ENCODE assay signal across 8 mouse cellular contexts in genomic region chr5:77309051-77309906, GRCm38 (mm10). TPM values are rescaled to one million over a fixed set of nuclear protein-coding genes. Genes with fewer than 3 reads are reported as not detected.
A peak's percentile ranks its signal among the peaks of the same experiment; 100 is the strongest.
DNase-seq lines count a peak whose midpoint lies in the region; ATAC-seq lines count a peak whose summit lies in the region.

No protein-coding gene starts in this region.

- peak overlapping the region; percentile 89 for H3K4me2 ChIP-seq in kidney, embryonic 14.5 days (replicated peaks; ENCODE audit: low read depth, low read length)

- peak overlapping the region; percentile 92; the same call in 1 of the 2 replicates for H3K27ac ChIP-seq in kidney, embryonic 14.5 days (ENCODE audit: low read depth, low read length)

- H3K4me1 ChIP-seq in kidney, embryonic 14.5 days (ENCODE audit: control insufficient read depth, insufficient read depth, low read length): peaks cover 19% of the 10 kb centered on the region

- H3K36me3 ChIP-seq in kidney, embryonic 14.5 days (ENCODE audit: control insufficient read depth, insufficient read depth, low read length): peaks cover 39% of the 10 kb centered on the region

- under 1% methylated on average over 75 of the region's 76 CpGs for WGBS in kidney, embryonic 14.5 days

- H3K9ac ChIP-seq in kidney, embryonic 14.5 days (ENCODE audit: low read depth, low read length): peak overlapping the region; percentile 89

- ATAC-seq in kidney, embryonic 14.5 days (ENCODE audit: low FRiP score, low TSS enrichment): peak; percentile 18

- no peaks in the 10 kb centered on the region for H3K9me3 ChIP-seq in kidney, embryonic 14.5 days (ENCODE audit: control insufficient read depth, low read length)

- H3K4me3 ChIP-seq in kidney, embryonic 14.5 days (ENCODE audit: low read length): peak overlapping the region; percentile 77

- H3K27me3 ChIP-seq in kidney, embryonic 14.5 days (ENCODE audit: control insufficient read depth, insufficient read depth, low read length): no peaks in the 10 kb centered on the region

- DNase-seq in gastrocnemius, adult 18-20 months (ENCODE audit: low spot score): peak; percentile 2
- DNase-seq in gastrocnemius, postnatal 10 days: no peak
- peak; percentile 75 for DNase-seq in CD4-positive, CD25-positive, alpha-beta regulatory T cell, adult 2 months (ENCODE audit: low read depth, low spot score)
- DNase-seq in c-Kit-positive CD71-positive TER-119-positive erythroid progenitor cells, embryonic 14.5 days (ENCODE audit: low spot score): peak; percentile 35
- DNase-seq in frontal cortex, adult 2 months (ENCODE audit: extremely low spot score in 1 of 2, low spot score in 1 of 2): peak; percentile 5 to 30
- DNase-seq in lung, postnatal 10 days: peak; percentile 10
- peak; percentile 16 for DNase-seq in right cerebral cortex, postnatal 36 days (ENCODE audit: low spot score in 2 of 2)

RNA-seq across cellular contexts. Expression of gene Noa1, which starts 0.6 kb away (rescaled TPM):
- 10 to 100 TPM; 15.3 to 15.9 TPM for total RNA-seq in gastrocnemius, adult 18-20 months (2021)
- total RNA-seq in gastrocnemius, postnatal 10 days (2021): 10 to 100 TPM; 13.7 to 14.9 TPM
- 17.1 and 18.6 TPM in 2 replicates for polyA plus RNA-seq in frontal cortex, adult 2 months (2012; rRNA removed)
- polyA plus RNA-seq in kidney, embryonic 14.5 days (2014; fragmentation: Nextera tagmentation; extraction: Ambion mirVana): 31.5 and 33.2 TPM in 2 replicates

RNA-seq across cellular contexts. Expression of gene Polr2b, which starts 0.7 kb away (rescaled TPM):
- total RNA-seq in gastrocnemius, adult 18-20 months (2021): 10 to 100 TPM; 24.6 to 27.7 TPM
- 10 to 100 TPM; 26.1 to 27.7 TPM for total RNA-seq in gastrocnemius, postnatal 10 days (2021)
- polyA plus RNA-seq in frontal cortex, adult 2 months (2012; rRNA removed): 36.8 and 38.5 TPM in 2 replicates
- 55.8 and 77.5 TPM in 2 replicates for polyA plus RNA-seq in kidney, embryonic 14.5 days (2014; fragmentation: Nextera tagmentation; extraction: Ambion mirVana)

RNA-seq across cellular contexts. Expression of gene Rest, which starts 44.0 kb away (rescaled TPM):
- 10 to 100 TPM in 1 of 2 experiments, 1 to 10 TPM in 1; 9.5 to 10.4 TPM for total RNA-seq in gastrocnemius, adult 18-20 months (2021)
- 10 to 100 TPM; 14.4 to 17.1 TPM for total RNA-seq in gastrocnemius, postnatal 10 days (2021)
- 3.4 and 3.5 TPM in 2 replicates for polyA plus RNA-seq in frontal cortex, adult 2 months (2012; rRNA removed)
- 38.2 and 54.2 TPM in 2 replicates for polyA plus RNA-seq in kidney, embryonic 14.5 days (2014; fragmentation: Nextera tagmentation; extraction: Ambion mirVana)
